Mouse (Mus musculus) CD4-positive, CD25-positive, alpha-beta regulatory T cell, adult 9 weeks (primary cell): ENCODE results near the gene Rmdn3. TPM values are rescaled to one million over a fixed set of nuclear protein-coding genes. Genes with fewer than 3 reads are reported as not detected.

Source experiments
- polyA plus RNA-seq: library from polyadenylated mRNA; unstranded; fragments of 100-300 nt; shearing (Covaris generic); gene quantifications from one replicate; pipeline ENCODE4 v1.2.1, GENCODE M21; 2017

Gene Rmdn3
- polyA plus RNA-seq = 30.7 TPM

GRCm38 (mm10) chr2:119156681-119157572 lies at the start of gene Rmdn3:
TSS of gene Rmdn3 (minus strand) at chr2:119157034.

DNA sequence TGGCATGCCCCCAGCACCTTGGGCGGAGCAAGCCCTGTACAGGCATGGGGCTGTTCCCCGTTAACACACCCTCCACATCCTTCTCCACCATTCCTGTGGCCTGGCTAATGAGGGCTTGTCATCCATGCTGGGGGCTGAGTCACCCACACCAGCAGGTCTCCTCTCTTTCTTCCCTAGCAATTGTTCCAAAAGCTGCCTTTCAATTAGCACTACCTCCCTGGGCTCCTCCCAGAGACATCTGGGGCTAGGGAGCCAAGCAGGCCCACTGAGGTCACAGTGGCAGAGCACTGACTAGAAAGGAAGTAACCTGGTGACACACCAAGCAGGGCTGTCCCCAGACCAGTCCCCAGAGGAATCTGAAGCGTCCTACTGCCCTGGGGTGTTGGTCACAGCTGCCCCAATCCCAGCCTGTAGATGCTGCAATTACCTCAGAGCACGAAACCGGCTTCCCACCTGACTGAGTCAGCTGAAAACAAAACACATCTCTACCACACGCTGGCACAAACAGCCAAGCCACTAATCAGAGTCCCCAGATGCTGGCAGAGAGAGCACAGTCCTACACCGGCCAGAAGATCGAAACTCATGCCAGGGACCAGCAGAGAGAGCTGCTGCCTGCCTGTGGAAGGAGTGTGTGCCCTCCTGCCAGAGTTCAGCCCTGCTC lies 17.3 kb upstream of the Rmdn3 start, which contains the start of gene Gm14137:
TSS of gene Gm14137 (plus strand) at position 519 of the 661 bp plus-strand sequence.

GRCm38 (mm10) chr2:119166901-119167865 lies 10.3 kb upstream of the Rmdn3 start, which contains the start of gene Gchfr:
TSS of gene Gchfr (plus strand) at chr2:119167773.

GRCm38 (mm10) chr2:119112438-119113112 lies 44.3 kb downstream of the Rmdn3 start, which contains the start of gene Rad51:
TSS of gene Rad51 (plus strand) at chr2:119112793.

Other genes with a start within 250 kb of the Rmdn3 start
- 3.0 TPM for gene Chst14, start 230.5 kb downstream of the Rmdn3 start, polyA plus RNA-seq
- gene Ccdc32, start 127.6 kb downstream of the Rmdn3 start, polyA plus RNA-seq = 27.4 TPM
- gene Rpusd2, start 122.2 kb downstream of the Rmdn3 start, polyA plus RNA-seq = 2.5 TPM
- 2.3 TPM for gene Knl1, start 109.9 kb downstream of the Rmdn3 start, polyA plus RNA-seq
- gene Rad51, start 44.2 kb downstream of the Rmdn3 start, polyA plus RNA-seq = 6.8 TPM
- not detected for gene Gchfr, start 10.7 kb upstream of the Rmdn3 start, polyA plus RNA-seq
- 1.1 TPM for gene Gm14137, start 17.5 kb upstream of the Rmdn3 start, polyA plus RNA-seq
- gene Zfyve19, start 51.6 kb upstream of the Rmdn3 start, polyA plus RNA-seq = 57.0 TPM
- 24.1 TPM for gene Dnajc17, start 51.8 kb upstream of the Rmdn3 start, polyA plus RNA-seq
- not detected for gene Ppp1r14d, start 72.9 kb upstream of the Rmdn3 start, polyA plus RNA-seq
- not detected for gene Spint1, start 80.3 kb upstream of the Rmdn3 start, polyA plus RNA-seq
- 0.21 TPM for gene Rhov, start 114.2 kb upstream of the Rmdn3 start, polyA plus RNA-seq
- 20.2 TPM for gene Vps18, start 131.7 kb upstream of the Rmdn3 start, polyA plus RNA-seq
- gene Dll4, start 168.8 kb upstream of the Rmdn3 start, polyA plus RNA-seq = not detected
- gene Chac1, start 194.2 kb upstream of the Rmdn3 start, polyA plus RNA-seq = 0.16 TPM